Mouse (Mus musculus): ENCODE measurements around the gene Ppp1r3c. TPM values are rescaled to one million over a fixed set of nuclear protein-coding genes. Genes with fewer than 3 reads are reported as not detected.

Gene Ppp1r3c
- polyA plus RNA-seq, 1 experiment from 2014 or later = 4.7 TPM

DNA sequence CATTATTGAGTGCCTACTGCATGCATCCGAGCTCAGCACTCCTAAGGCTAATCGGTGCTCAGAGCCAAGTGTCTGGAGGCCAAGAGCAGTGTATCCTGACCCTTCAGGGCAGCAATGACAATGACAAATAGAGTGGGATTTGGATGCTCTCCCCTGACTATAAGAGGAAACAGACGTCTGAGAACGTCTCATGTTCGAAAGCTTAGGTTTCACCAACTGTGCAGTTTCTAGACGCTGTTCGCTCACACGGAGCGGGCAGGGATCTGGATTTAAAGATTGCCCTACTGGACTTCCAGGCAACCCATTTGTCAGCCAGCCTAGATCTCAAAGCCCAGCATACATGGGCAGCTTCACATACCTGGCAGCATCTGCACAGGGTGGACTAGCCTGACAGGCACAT is 49.4 kb downstream of the Ppp1r3c start:
- no peak overlapping the region for H3K4me2 ChIP-seq (ENCODE audit: low read depth, low read length)
- DNase-seq (ENCODE audit: low spot score) (no peak), ATAC-seq (replicated peaks; ENCODE audit: insufficient number of reproducible peaks, low FRiP score, low TSS enrichment, low read depth) (no peak)
- H3K27me3 ChIP-seq (ENCODE audit: control insufficient read depth, insufficient read depth, low read length) = no peaks in the 10 kb centered on the region
- H3K9ac ChIP-seq (replicated peaks; ENCODE audit: low read length) = no peak overlapping the region
- no peaks in the 10 kb centered on the region for H3K9me3 ChIP-seq (replicated peaks; ENCODE audit: control insufficient read depth, low read length)
- H3K27ac ChIP-seq (replicated peaks; ENCODE audit: low read depth, low read length) = no peak overlapping the region
- 73% methylated on average over 9 of the region's 9 CpGs for WGBS
- no peaks in the 10 kb centered on the region for H3K36me3 ChIP-seq (replicated peaks; ENCODE audit: control insufficient read depth, insufficient read depth, low read depth, low read length)
- H3K4me1 ChIP-seq (ENCODE audit: control insufficient read depth, insufficient read depth, low read length) = no peaks in the 10 kb centered on the region
- no peak overlapping the region for H3K4me3 ChIP-seq (ENCODE audit: low read depth, low read length)

DNA sequence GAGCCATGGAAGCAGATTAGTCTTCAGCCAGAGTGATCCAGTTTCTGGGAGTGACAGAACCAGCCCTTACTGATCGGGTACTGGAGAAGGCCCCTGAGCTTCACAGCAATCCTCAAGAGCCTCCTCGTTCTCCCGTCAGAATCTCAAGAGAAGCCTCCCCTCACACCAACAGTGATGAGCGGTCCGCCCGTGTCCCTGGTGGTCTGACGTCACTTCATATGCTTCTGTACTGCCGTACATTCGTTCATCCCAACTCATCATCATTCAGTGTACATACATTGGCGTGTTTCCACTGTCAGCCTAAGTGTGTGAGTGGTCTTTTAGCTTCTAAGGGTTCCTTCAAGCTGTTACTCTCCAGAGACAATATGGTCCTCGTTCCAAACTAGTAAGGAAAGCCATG is 50.4 kb downstream of the Ppp1r3c start:
- ATAC-seq (replicated peaks; ENCODE audit: insufficient number of reproducible peaks, low FRiP score, low TSS enrichment, low read depth) (no peak), DNase-seq (ENCODE audit: low spot score) (no peak)
- H3K4me3 ChIP-seq (ENCODE audit: low read depth, low read length) = no peak overlapping the region
- no peak overlapping the region for H3K27ac ChIP-seq (replicated peaks; ENCODE audit: low read depth, low read length)
- no peaks in the 10 kb centered on the region for H3K4me1 ChIP-seq (ENCODE audit: control insufficient read depth, insufficient read depth, low read length)
- WGBS = 88% methylated on average over 11 of the region's 11 CpGs
- H3K27me3 ChIP-seq (ENCODE audit: control insufficient read depth, insufficient read depth, low read length) = no peaks in the 10 kb centered on the region
- H3K4me2 ChIP-seq (ENCODE audit: low read depth, low read length) = no peak overlapping the region
- no peak overlapping the region for H3K9ac ChIP-seq (replicated peaks; ENCODE audit: low read length)
- H3K9me3 ChIP-seq (replicated peaks; ENCODE audit: control insufficient read depth, low read length) = no peaks in the 10 kb centered on the region
- no peaks in the 10 kb centered on the region for H3K36me3 ChIP-seq (replicated peaks; ENCODE audit: control insufficient read depth, insufficient read depth, low read depth, low read length)

DNA sequence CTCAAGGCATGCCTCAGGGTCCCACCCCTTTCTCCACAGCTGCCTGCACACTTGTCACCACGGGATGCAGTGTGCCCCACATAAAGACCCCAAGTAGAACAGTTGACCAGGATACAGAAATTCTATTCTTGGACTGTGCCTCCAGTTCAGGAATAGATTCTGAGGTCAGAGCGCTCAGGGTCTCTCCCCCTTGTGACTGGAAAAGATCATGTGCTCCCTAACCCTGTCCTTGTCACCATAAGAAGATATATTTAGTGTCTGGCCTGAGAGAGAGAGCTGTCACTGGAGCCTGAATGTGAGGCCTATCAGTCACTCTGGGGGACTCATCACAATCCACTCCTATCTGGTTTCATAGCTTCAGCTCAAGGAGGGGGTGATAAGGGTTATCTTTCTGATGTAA is 53.9 kb downstream of the Ppp1r3c start:
- H3K9ac ChIP-seq (replicated peaks; ENCODE audit: low read length) = no peak overlapping the region
- H3K4me2 ChIP-seq (ENCODE audit: low read depth, low read length) = no peak overlapping the region
- 72% methylated on average over 2 of the region's 2 CpGs for WGBS
- H3K36me3 ChIP-seq (replicated peaks; ENCODE audit: control insufficient read depth, insufficient read depth, low read depth, low read length) = no peaks in the 10 kb centered on the region
- no peak for DNase-seq (ENCODE audit: low spot score)
- H3K27ac ChIP-seq (replicated peaks; ENCODE audit: low read depth, low read length) = no peak overlapping the region
- H3K27me3 ChIP-seq (ENCODE audit: control insufficient read depth, insufficient read depth, low read length) = no peaks in the 10 kb centered on the region
- no peak for ATAC-seq (replicated peaks; ENCODE audit: insufficient number of reproducible peaks, low FRiP score, low TSS enrichment, low read depth)
- H3K9me3 ChIP-seq (replicated peaks; ENCODE audit: control insufficient read depth, low read length) = no peaks in the 10 kb centered on the region
- no peak overlapping the region for H3K4me3 ChIP-seq (ENCODE audit: low read depth, low read length)
- peaks cover 6% of the 10 kb centered on the region for H3K4me1 ChIP-seq (ENCODE audit: control insufficient read depth, insufficient read depth, low read length)

Other genes starting within 250 kb of the Ppp1r3c start
- 3.0 and 3.2 TPM in 2 replicates for gene Hectd2, start 182.0 kb downstream of the Ppp1r3c start, polyA plus RNA-seq (2014; fragmentation: Nextera tagmentation; extraction: Ambion mirVana)
- gene Tnks2, start 97.6 kb upstream of the Ppp1r3c start, polyA plus RNA-seq (2014; fragmentation: Nextera tagmentation; extraction: Ambion mirVana) = 82.5 and 92.3 TPM in 2 replicates
- gene Fgfbp3, start 183.0 kb upstream of the Ppp1r3c start, polyA plus RNA-seq (2014; fragmentation: Nextera tagmentation; extraction: Ambion mirVana) = 8.6 and 10.7 TPM in 2 replicates
- gene Btaf1, start 189.4 kb upstream of the Ppp1r3c start, polyA plus RNA-seq (2014; fragmentation: Nextera tagmentation; extraction: Ambion mirVana) = 16.5 and 17.9 TPM in 2 replicates

Data from embryonic facial prominence, embryonic 11.5 days (tissue).